Mouse (Mus musculus) kidney, embryonic 16.5 days (tissue): ENCODE data around the gene Vps52. TPM values are rescaled to one million over a fixed set of nuclear protein-coding genes. Genes with fewer than 3 reads are reported as not detected.
"Not testable (repeated sequence)": the region's sequence is repeated elsewhere in the genome, so short reads cannot be mapped to it uniquely, and the experiment has no call there.

Source experiments
- ATAC-seq: fragments of 200-750 bp; cut with Nextera tagmentation; 2 replicates; pipeline ENCODE4 v1.8.0; 2017; ENCODE audit warnings: moderate TSS enrichment; ENCODE audit not compliant: low FRiP score, low TSS enrichment
- H3K27ac ChIP-seq: fragments of 300-500 bp; sonication (generic); 2 replicates; pipeline ENCODE4 v1.5.1; 2014; ENCODE audit warnings: low read length
- H3K27me3 ChIP-seq: fragments of 300-500 bp; sonication (generic); 2 replicates; pipeline ENCODE4 v1.6.1; 2014; ENCODE audit warnings: low read length, control low read depth, mixed read lengths; ENCODE audit not compliant: insufficient read depth
- H3K36me3 ChIP-seq: fragments of 300-500 bp; sonication (generic); 2 replicates; pipeline ENCODE4 v1.6.1; 2014; ENCODE audit warnings: low read length, control low read depth, mixed read lengths; ENCODE audit not compliant: insufficient read depth
- H3K4me1 ChIP-seq: fragments of 300-500 bp; sonication (generic); 2 replicates; pipeline ENCODE4 v1.6.1; 2014; ENCODE audit warnings: low read length, control low read depth, mixed read lengths; ENCODE audit not compliant: insufficient read depth
- H3K4me2 ChIP-seq: fragments of 300-500 bp; sonication (generic); replicated peaks from 2 replicates; pipeline ENCODE4 v1.6.1; 2014; ENCODE audit warnings: low read depth, low read length
- H3K4me3 ChIP-seq: fragments of 300-500 bp; sonication (generic); 2 replicates; pipeline ENCODE4 v1.5.1; 2014; ENCODE audit warnings: mild to moderate bottlenecking, low read length
- H3K9ac ChIP-seq: fragments of 300-500 bp; sonication (generic); replicated peaks from 2 replicates; pipeline ENCODE4 v1.6.1; 2014; ENCODE audit warnings: low read length
- H3K9me3 ChIP-seq: fragments of 300-500 bp; sonication (generic); 2 replicates; pipeline ENCODE4 v1.6.1; 2016; ENCODE audit warnings: low read length, control low read depth
- WGBS: fragments of 180-500 bp; shearing (Covaris S2); extraction: QIAGEN DNeasy Blood & Tissue Kit; methylation state at CpG from one replicate; pipeline ENCODE4 v1.1.7; 2014; 5-methylcytosine and 5-hydroxymethylcytosine counted together
- polyA plus RNA-seq: library from polyadenylated mRNA; unstranded; fragments of >200 nt; fragmentation: Nextera tagmentation; extraction: Ambion mirVana; gene quantifications from 2 replicates; pipeline ENCODE4 v1.2.1, GENCODE M21; 2015

Gene Vps52
- polyA plus RNA-seq, 1 experiment from 2014 or later, result 51.9 TPM

- H3K36me3 ChIP-seq, result peaks cover 45% of the 10 kb centered on the region
- no peak overlapping the region for H3K27ac ChIP-seq
- no peak for ATAC-seq
- H3K4me1 ChIP-seq, result peaks cover 17% of the 10 kb centered on the region
- no peaks in the 10 kb centered on the region for H3K27me3 ChIP-seq
- peak overlapping the region; percentile 95 for H3K4me2 ChIP-seq
- peak overlapping the region; percentile 89 for H3K9ac ChIP-seq
- WGBS, result 3% methylated on average over 26 of the region's 26 CpGs
- no peaks in the 10 kb centered on the region for H3K9me3 ChIP-seq
- H3K4me3 ChIP-seq, result peak overlapping the region; percentile 97
Observed at GRCm38 (mm10) chr17:33940981-33941380, 14.6 kb upstream of the Vps52 start.

GRCm38 (mm10) chr17:33941381-33941780, 14.2 kb upstream of the Vps52 start:
- Histone ChIP-seq H3K27me3 (no peaks in the 10 kb centered on the region), H3K4me1 (peaks cover 17% of the 10 kb centered on the region), H3K4me2 (peak overlapping the region; percentile 95), H3K4me3 (peak overlapping the region; percentile 97), H3K9me3 (no peaks in the 10 kb centered on the region), H3K36me3 (peaks cover 48% of the 10 kb centered on the region), H3K27ac (no peak overlapping the region), H3K9ac (peak overlapping the region; percentile 89)
- 54% methylated on average over 19 of the region's 19 CpGs for WGBS
- no peak for ATAC-seq

GRCm38 (mm10) chr17:33943454-33943853, 12.2 kb upstream of the Vps52 start:
- Histone ChIP-seq H3K4me3 (no peak overlapping the region), H3K27me3 (no peaks in the 10 kb centered on the region), H3K4me1 (peaks cover 17% of the 10 kb centered on the region), H3K9ac (no peak overlapping the region), H3K4me2 (no peak overlapping the region), H3K36me3 (peaks cover 35% of the 10 kb centered on the region), H3K27ac (no peak overlapping the region), H3K9me3 (no peaks in the 10 kb centered on the region)
- no peak for ATAC-seq
- 95% methylated on average over 15 of the region's 15 CpGs for WGBS

DNA sequence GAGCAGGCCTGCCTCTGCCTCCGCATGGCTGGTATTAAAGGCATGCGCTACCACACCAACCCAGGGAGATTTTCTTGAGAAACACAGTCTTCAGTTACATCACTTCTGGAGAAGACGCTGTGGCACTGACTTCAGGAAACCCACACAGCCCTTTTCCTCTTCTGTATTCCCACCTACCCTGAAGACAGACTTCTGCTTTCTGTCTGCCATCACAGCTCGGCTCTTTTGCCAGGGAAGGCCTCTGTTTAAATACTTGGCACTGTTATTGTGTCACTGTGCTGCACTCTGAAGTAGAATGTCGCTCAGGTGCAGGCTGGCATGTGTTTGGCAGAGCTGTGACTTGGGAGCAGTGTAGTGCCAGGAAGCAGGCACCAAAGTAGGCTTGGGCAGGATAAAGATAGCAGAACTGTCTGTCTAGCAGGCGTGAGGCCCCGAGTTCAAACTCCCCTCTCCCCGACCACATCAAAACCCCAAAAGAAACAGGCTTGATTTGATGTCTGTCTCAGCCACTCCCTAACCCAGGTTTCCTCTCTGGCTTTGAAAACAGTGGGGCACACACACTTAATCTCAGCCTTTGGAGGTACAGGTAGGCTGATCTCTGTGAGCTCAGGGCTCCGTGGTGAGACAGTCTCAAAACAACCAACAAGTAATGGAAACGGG, 8.1 kb upstream of the Vps52 start:
- Histone ChIP-seq H3K4me2 (no peak overlapping the region), H3K36me3 (peaks cover 46% of the 10 kb centered on the region), H3K9ac (no peak overlapping the region), H3K4me1 (peaks cover 23% of the 10 kb centered on the region), H3K4me3 (no peak overlapping the region), H3K9me3 (no peaks in the 10 kb centered on the region), H3K27me3 (no peaks in the 10 kb centered on the region), H3K27ac (no peak overlapping the region)
- WGBS, result 90% methylated on average over 10 of the region's 10 CpGs
- ATAC-seq, result no peak

DNA sequence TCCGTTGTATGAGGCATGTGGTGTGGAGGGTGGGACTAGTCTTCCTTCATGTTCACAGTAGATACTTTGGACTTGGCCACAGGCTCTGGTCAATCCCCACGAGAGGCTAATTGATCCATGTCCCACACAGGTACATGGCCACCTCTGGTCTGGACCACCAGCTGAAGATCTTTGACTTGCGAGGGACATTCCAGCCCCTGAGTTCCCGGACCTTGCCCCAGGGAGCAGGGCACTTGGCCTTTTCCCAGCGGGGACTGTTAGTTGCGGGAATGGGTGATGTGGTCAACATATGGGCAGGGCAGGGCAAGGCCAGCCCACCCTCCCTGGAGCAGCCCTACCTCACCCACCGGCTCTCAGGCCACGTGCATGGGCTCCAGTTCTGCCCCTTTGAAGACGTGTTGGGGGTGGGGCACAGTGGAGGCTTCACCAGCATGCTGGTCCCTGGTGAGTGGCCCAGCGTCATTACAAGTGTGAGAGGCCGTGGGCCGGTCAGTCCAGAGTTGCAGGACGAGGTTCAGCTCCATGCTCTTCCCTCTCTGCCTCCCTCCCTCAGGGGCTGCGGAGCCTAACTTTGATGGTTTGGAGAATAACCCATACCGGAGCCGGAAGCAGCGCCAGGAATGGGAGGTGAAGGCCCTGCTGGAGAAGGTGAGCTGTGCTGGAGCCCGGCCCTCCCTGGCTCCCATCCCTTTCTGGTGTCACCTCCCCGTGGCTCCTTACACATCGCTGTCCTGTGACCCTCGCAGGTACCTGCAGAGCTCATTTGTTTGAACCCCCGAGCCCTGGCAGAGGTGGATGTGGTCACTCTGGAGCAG, 7.3 kb upstream of the Vps52 start:
- H3K27ac ChIP-seq, result no peak overlapping the region
- no peak for ATAC-seq
- peaks cover 31% of the 10 kb centered on the region for H3K4me1 ChIP-seq
- WGBS, result 82% methylated on average over 22 of the region's 22 CpGs
- H3K27me3 ChIP-seq, result no peaks in the 10 kb centered on the region
- H3K9ac ChIP-seq, result no peak overlapping the region
- no peak overlapping the region for H3K4me2 ChIP-seq
- H3K36me3 ChIP-seq, result peaks cover 48% of the 10 kb centered on the region
- H3K4me3 ChIP-seq, result no peak overlapping the region
- H3K9me3 ChIP-seq, result no peaks in the 10 kb centered on the region

DNA sequence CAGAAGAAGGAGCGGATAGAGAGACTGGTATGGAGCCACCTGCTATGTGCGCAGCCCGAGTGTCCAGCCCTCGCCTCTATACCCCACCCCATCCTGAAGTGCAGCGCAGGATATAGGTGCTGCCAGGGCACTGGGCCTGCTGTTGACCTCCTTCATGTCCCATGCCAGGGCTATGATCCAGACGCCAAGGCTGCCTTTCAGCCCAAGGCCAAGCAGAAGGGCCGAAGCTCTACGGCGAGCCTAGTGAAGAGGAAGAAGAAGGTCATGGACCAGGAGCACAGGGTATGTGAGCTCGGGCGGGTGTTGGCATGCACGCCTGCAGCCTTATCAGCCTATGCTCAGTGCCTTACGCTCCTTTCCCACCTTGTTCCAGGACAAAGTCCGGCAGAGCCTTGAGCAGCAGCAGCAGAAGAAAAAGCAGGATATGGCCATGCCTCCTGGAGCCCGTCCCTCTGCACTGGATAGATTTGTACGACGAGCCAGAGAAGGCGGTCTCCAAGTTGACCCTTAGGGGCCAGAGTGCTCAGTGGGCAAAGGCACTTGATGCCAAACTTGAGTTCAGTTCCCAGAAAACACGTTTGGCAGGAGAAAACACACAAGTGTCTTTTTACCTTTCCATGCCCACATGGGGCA, 6.6 kb upstream of the Vps52 start:
- WGBS, result 89% methylated on average over 19 of the region's 19 CpGs
- H3K27ac ChIP-seq, result no peak overlapping the region
- no peak overlapping the region for H3K4me2 ChIP-seq
- peaks cover 38% of the 10 kb centered on the region for H3K4me1 ChIP-seq
- H3K4me3 ChIP-seq, result no peak overlapping the region
- H3K9me3 ChIP-seq, result no peaks in the 10 kb centered on the region
- no peaks in the 10 kb centered on the region for H3K27me3 ChIP-seq
- no peak for ATAC-seq
- H3K36me3 ChIP-seq, result peaks cover 49% of the 10 kb centered on the region
- no peak overlapping the region for H3K9ac ChIP-seq

DNA sequence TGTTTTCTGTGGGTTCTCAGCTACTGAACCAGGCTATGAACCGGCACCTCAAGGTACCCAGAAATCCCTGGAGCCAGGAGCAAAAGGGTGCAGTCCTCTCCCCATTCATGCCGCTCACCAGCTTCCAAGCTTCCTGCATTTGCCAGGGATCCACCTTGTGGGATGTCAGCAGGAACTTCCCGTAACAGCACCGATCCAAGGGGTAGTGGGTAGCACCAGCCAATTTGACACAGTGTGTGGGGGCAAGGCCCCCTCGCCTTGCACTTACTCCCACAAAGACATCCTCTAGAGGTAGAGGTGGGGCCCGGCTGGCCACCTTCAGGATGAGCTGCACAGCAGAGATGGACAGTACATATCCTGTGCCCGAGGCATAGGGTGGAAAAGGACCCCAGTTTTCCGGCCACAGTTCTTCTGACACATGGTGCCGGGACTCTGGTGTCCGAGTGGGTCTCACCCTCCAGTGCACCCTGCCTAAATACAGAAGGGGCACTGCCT, 5.4 kb upstream of the Vps52 start:
- no peaks in the 10 kb centered on the region for H3K27me3 ChIP-seq
- no peaks in the 10 kb centered on the region for H3K9me3 ChIP-seq
- peaks cover 39% of the 10 kb centered on the region for H3K36me3 ChIP-seq
- H3K27ac ChIP-seq, result peak overlapping the region; percentile 92
- H3K4me1 ChIP-seq, result peaks cover 45% of the 10 kb centered on the region
- H3K9ac ChIP-seq, result peak overlapping the region; percentile 64; the same call in 1 of the 2 replicates
- H3K4me3 ChIP-seq, result peak overlapping the region; percentile 51
- WGBS, result 73% methylated on average over 10 of the region's 10 CpGs
- no peak for ATAC-seq
- H3K4me2 ChIP-seq, result peak overlapping the region; percentile 75

- ATAC-seq, result peak; percentile 83
- peaks cover 34% of the 10 kb centered on the region for H3K36me3 ChIP-seq
- WGBS, result 1% methylated on average over 45 of the region's 45 CpGs
Observed at GRCm38 (mm10) chr17:33951021-33951946, 4.3 kb upstream of the Vps52 start, which contains the start of gene B3galt4. B3galt4 (minus strand) TSS chr17:33951488.

DNA sequence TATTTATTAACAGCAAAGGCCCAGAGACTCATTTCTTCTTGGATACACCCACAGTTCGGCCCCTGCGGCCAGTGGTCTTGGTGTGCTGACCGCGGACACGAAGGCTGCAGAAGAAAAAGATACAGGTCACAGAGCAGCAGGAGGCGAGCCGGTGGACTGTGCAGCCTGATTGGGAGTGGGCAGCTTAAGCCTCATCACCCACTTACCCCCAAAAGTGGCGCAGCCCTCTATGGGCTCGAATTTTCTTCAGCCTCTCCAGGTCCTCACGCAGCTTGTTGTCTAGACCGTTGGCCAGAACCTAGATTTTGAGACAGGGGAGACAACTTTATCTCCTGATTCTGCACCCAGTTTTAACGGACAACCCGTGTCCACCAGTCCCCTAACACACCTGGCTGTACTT, 3.6 kb upstream of the Vps52 start:
- H3K4me2 ChIP-seq, result peak overlapping the region; percentile 75
- H3K4me1 ChIP-seq, result peaks cover 50% of the 10 kb centered on the region
- H3K27ac ChIP-seq, result peak overlapping the region; percentile 92
- WGBS, result 61% methylated on average over 13 of the region's 13 CpGs
- 0 out of 2 replicates have a peak overlapping the region, but pooled peaks have one; percentile 10 for H3K9ac ChIP-seq
- not testable (repeated sequence) for H3K27me3 ChIP-seq, ATAC-seq, H3K9me3 ChIP-seq
- H3K36me3 ChIP-seq, result peaks cover 31% of the 10 kb centered on the region
- H3K4me3 ChIP-seq, result peak overlapping the region; percentile 51; the same call in 1 of the 2 replicates

More at GRCm38 (mm10) chr17:33951021-33951946, 4.3 kb upstream of the Vps52 start, which contains the start of gene B3galt4:
- peak within 1 kb of the TSS; percentile 75 for H3K4me2 ChIP-seq
- peak within 1 kb of the TSS; percentile 64 for H3K9ac ChIP-seq
- no peaks in the 10 kb centered on the region for H3K27me3 ChIP-seq
- peaks cover 45% of the 10 kb centered on the region for H3K4me1 ChIP-seq
- no peaks in the 10 kb centered on the region for H3K9me3 ChIP-seq
- H3K27ac ChIP-seq, result peak within 1 kb of the TSS; percentile 92
- peak within 1 kb of the TSS; percentile 51 for H3K4me3 ChIP-seq
